Mouse (Mus musculus) liver, embryonic 14.5 days (tissue): ENCODE measurements at regions not wholly inside any gene's neighbourhood (a gene's known extent, or its start where the extent isn't known, plus 50 kb on each side); places are given as distances from the start of the nearest gene placed in this dataset.

Experiments
- CTCF ChIP-seq: IDR thresholded peaks from 2 replicates; pipeline ENCODE4 v1.5.1; 2016; ENCODE audit warnings: antibody characterized with exemption, low read depth, control low read depth
- EP300 ChIP-seq: IDR thresholded peaks from 2 replicates; pipeline ENCODE4 v1.6.1; 2016; ENCODE audit warnings: antibody characterized with exemption, low read depth

GRCm38 (mm10) chr9:117709677-117710076 is 80.0 kb upstream of the Rbms3 start:
- TF ChIP-seq CTCF (no peak), EP300 (no peak)
